Mouse (Mus musculus) macrophage (primary cell): ENCODE data around the gene Tspan5. TPM values are rescaled to one million over a fixed set of nuclear protein-coding genes. Genes with fewer than 3 reads are reported as not detected.

Source experiments
- H3K27ac ChIP-seq: fragments of 350-480 bp; formaldehyde crosslinking; 2 replicates; pipeline ENCODE4 v1.9.0; 2021
- H3K36me3 ChIP-seq: fragments of 350-480 bp; formaldehyde crosslinking; 2 replicates; pipeline ENCODE4 v1.9.0; 2021; ENCODE audit errors: inconsistent target
- H3K4me3 ChIP-seq: fragments of 350-480 bp; formaldehyde crosslinking; 2 replicates; pipeline ENCODE4 v1.9.0; 2021; ENCODE audit errors: inconsistent target
- H3K79me2 ChIP-seq: fragments of 350-480 bp; formaldehyde crosslinking; 2 replicates; pipeline ENCODE4 v1.9.0; 2021; ENCODE audit errors: inconsistent target
- WGBS: methylation state at CpG from one replicate; pipeline ENCODE4 v1.1.7; 2026; ENCODE audit warnings: inconsistent platforms; ENCODE audit not compliant: missing documents; 5-methylcytosine and 5-hydroxymethylcytosine counted together
- polyA plus RNA-seq: library from polyadenylated mRNA; stranded (reverse); fragments of 250-400 nt; gene quantifications from 3 replicates; pipeline ENCODE4 v1.2.4, GENCODE M21; 2018; ENCODE audit warnings: inconsistent platforms

The Tspan5 gene
- polyA plus RNA-seq, 1 experiment from 2014 or later: 5.3 TPM

DNA sequence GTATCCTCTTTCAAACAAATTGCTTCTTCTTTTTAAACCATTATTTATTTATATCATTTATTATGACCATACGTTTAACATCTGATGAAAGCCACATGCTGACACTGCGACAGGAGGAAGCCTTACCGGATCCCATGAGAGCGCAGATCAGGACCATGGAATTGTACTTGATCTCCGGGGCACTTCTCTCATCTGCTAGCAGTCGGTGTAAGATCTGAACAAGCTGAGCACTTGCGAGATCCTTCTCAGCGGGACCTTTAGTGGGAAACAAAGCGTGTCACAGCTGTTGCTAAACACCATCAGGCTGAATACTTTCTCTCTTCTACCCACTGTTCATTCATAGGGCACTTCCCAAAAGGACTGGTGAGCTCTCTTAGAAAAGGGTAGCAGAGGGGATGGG lies 199.6 kb downstream of the Tspan5 start:
- no peaks in the 10 kb centered on the region for H3K79me2 ChIP-seq
- H3K36me3 ChIP-seq: peaks cover 84% of the 10 kb centered on the region
- no peak overlapping the region for H3K27ac ChIP-seq
- no peak overlapping the region for H3K4me3 ChIP-seq
- 95% methylated on average over 9 of the region's 9 CpGs for WGBS

DNA sequence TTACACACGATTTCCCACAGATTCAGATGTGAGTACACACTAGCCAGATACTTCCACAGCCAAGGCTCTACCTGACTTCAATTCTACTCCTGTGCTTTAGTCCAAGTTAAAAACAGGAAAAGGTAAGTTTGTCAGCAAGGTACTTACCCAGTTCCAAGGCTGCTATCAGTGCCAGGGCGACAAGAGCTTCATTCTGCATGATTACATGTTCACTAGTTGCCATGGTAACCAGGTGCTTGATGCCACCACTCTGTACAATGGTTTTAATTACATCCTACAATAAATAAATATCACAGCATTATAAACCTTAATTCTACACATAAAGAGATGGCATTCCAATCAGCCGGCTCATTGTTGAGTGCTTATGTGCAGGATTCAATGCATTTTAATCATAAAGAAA lies 203.5 kb downstream of the Tspan5 start:
- no peak overlapping the region for H3K4me3 ChIP-seq
- H3K79me2 ChIP-seq: no peaks in the 10 kb centered on the region
- H3K27ac ChIP-seq: no peak overlapping the region
- peaks cover 57% of the 10 kb centered on the region for H3K36me3 ChIP-seq
- WGBS: 97% methylated on average over 3 of the region's 3 CpGs

DNA sequence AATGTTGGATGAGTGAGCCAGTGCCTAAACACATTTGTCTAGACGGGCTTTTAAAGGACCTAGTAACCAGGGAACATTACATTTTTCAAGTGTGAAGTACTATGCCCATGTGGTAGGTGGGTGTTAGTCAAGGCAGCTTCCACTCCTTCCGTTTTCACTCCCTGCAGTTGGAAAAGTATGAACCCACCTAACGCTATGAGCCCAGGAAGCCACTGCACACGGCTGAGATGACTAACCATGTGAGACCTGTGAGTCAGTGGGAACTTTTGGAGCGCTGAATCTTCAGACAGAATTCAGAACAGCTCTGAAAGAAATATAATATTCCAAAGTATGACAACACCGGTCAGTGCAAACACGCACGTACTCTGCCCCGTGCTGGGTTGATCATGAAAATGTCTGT lies 207.1 kb downstream of the Tspan5 start:
- no peak overlapping the region for H3K4me3 ChIP-seq
- 95% methylated on average over 6 of the region's 9 CpGs for WGBS
- no peaks in the 10 kb centered on the region for H3K79me2 ChIP-seq
- peaks cover 48% of the 10 kb centered on the region for H3K36me3 ChIP-seq
- H3K27ac ChIP-seq: no peak overlapping the region

DNA sequence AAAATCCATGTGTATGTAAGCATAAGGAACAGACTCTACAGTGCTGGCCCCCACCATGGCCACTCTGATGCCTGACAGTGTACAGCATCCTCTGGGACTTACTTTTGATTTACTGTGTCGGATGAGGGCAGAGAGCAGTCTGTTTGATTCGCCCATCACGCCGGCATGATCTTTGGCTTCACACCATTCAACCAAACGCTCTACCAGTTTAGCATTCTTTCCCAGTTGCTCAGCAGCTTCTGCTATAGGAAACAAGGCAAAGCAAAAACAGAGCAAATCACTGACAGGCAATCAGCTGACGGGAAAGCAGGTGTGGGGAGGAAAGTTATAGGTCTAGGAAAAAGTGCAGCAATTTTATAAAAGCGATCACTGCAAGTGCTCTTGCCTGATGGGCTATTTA lies 213.2 kb downstream of the Tspan5 start:
- no peaks in the 10 kb centered on the region for H3K79me2 ChIP-seq
- H3K27ac ChIP-seq: no peak overlapping the region
- 97% methylated on average over 7 of the region's 7 CpGs for WGBS
- peaks cover 52% of the 10 kb centered on the region for H3K36me3 ChIP-seq
- no peak overlapping the region for H3K4me3 ChIP-seq

Other genes starting within 250 kb of the Tspan5 start
- gene Eif4e, start 216.0 kb upstream of the Tspan5 start, polyA plus RNA-seq: 68.5 to 182 TPM (median 95.8 TPM) in 3 replicates